In genomic region chr10:86703375-86703774, GRCm38 (mm10) we compare ENCODE assay signal across 8 mouse cellular contexts. TPM values are rescaled to one million over a fixed set of nuclear protein-coding genes. Genes with fewer than 3 reads are reported as not detected.
A peak's percentile ranks its signal among the peaks of the same experiment; 100 is the strongest.
DNase-seq lines count a peak whose midpoint lies in the region; ATAC-seq lines count a peak whose summit lies in the region.

No protein-coding gene starts in this region.

- WGBS in forebrain, embryonic 15.5 days, result 73% methylated on average over 4 of the region's 4 CpGs
- 54% methylated on average over 4 of the region's 4 CpGs for WGBS in liver, embryonic 11.5 days
- WGBS in stomach, embryonic 16.5 days, result 56% methylated on average over 4 of the region's 4 CpGs

- H3K4me3 ChIP-seq in megakaryocyte, embryonic 14.5 days (replicated peaks), result peak overlapping the region; percentile 99
- peak overlapping the region; percentile 72 for H3K4me3 ChIP-seq in forebrain, embryonic 15.5 days
- peak overlapping the region; percentile 94 for H3K4me3 ChIP-seq in liver, embryonic 11.5 days (ENCODE audit: low read depth, low read length)
- H3K4me3 ChIP-seq in stomach, embryonic 16.5 days (replicated peaks; ENCODE audit: low read length), result peak overlapping the region; percentile 84

- no peak overlapping the region for H3K9ac ChIP-seq in forebrain, embryonic 15.5 days (replicated peaks)
- peak overlapping the region; percentile 94 for H3K9ac ChIP-seq in liver, embryonic 11.5 days (ENCODE audit: low read depth, low read length)
- peak overlapping the region; percentile 92 for H3K9ac ChIP-seq in stomach, embryonic 16.5 days (ENCODE audit: low read length)

- no peak for DNase-seq in liver, embryonic 11.5 days (ENCODE audit: low spot score)
- no peak for DNase-seq in kidney, adult 18-20 months
- DNase-seq in right cerebral cortex, adult 18-20 months, result no peak

- no peak for ATAC-seq in megakaryocyte, adult 5-6 weeks (ENCODE audit: poor library complexity, severe bottlenecking)
- no peak for ATAC-seq in forebrain, embryonic 15.5 days (replicated peaks)
- no peak for ATAC-seq in liver, embryonic 11.5 days (replicated peaks; ENCODE audit: low FRiP score)
- ATAC-seq in stomach, embryonic 16.5 days (ENCODE audit: insufficient read depth, low FRiP score), result no peak
- no peak for ATAC-seq in cerebellum, adult (ENCODE audit: insufficient number of reproducible peaks, low FRiP score, low TSS enrichment)

- no peak overlapping the region for H3K27ac ChIP-seq in forebrain, embryonic 15.5 days (replicated peaks)
- no peak overlapping the region for H3K27ac ChIP-seq in liver, embryonic 11.5 days (ENCODE audit: low read depth, low read length)
- no peak overlapping the region for H3K27ac ChIP-seq in stomach, embryonic 16.5 days (ENCODE audit: low read length)

- peaks cover 77% of the 10 kb centered on the region for H3K4me1 ChIP-seq in megakaryocyte, embryonic 14.5 days
- H3K4me1 ChIP-seq in forebrain, embryonic 15.5 days, result peaks cover 61% of the 10 kb centered on the region
- peaks cover 32% of the 10 kb centered on the region for H3K4me1 ChIP-seq in liver, embryonic 11.5 days (replicated peaks; ENCODE audit: control insufficient read depth, insufficient read depth, low read length)
- H3K4me1 ChIP-seq in stomach, embryonic 16.5 days (ENCODE audit: control insufficient read depth, insufficient read depth, low read length), result peaks cover 41% of the 10 kb centered on the region

- no peaks in the 10 kb centered on the region for H3K27me3 ChIP-seq in megakaryocyte, embryonic 14.5 days (replicated peaks)
- H3K27me3 ChIP-seq in forebrain, embryonic 15.5 days, result no peaks in the 10 kb centered on the region
- no peaks in the 10 kb centered on the region for H3K27me3 ChIP-seq in liver, embryonic 11.5 days (replicated peaks; ENCODE audit: control insufficient read depth, insufficient read depth, low read length)
- no peaks in the 10 kb centered on the region for H3K27me3 ChIP-seq in stomach, embryonic 16.5 days (ENCODE audit: control insufficient read depth, insufficient read depth, low read length)

- H3K36me3 ChIP-seq in megakaryocyte, embryonic 14.5 days (replicated peaks; ENCODE audit: low read length), result peaks cover 61% of the 10 kb centered on the region
- H3K36me3 ChIP-seq in forebrain, embryonic 15.5 days, result peaks cover 41% of the 10 kb centered on the region
- H3K36me3 ChIP-seq in liver, embryonic 11.5 days (ENCODE audit: control insufficient read depth, insufficient read depth, low read length), result peaks cover 44% of the 10 kb centered on the region
- H3K36me3 ChIP-seq in stomach, embryonic 16.5 days (ENCODE audit: control insufficient read depth, insufficient read depth, low read length), result peaks cover 24% of the 10 kb centered on the region; the same call in 1 of the 2 replicates

- no peaks in the 10 kb centered on the region for H3K9me3 ChIP-seq in megakaryocyte, embryonic 14.5 days
- no peaks in the 10 kb centered on the region for H3K9me3 ChIP-seq in forebrain, embryonic 15.5 days
- no peaks in the 10 kb centered on the region for H3K9me3 ChIP-seq in liver, embryonic 11.5 days (ENCODE audit: control insufficient read depth, low read length)
- no peaks in the 10 kb centered on the region for H3K9me3 ChIP-seq in stomach, embryonic 16.5 days (replicated peaks; ENCODE audit: control insufficient read depth, low read length)

- H3K4me2 ChIP-seq in forebrain, embryonic 15.5 days (replicated peaks), result peak overlapping the region; percentile 75
- peak overlapping the region; percentile 95 for H3K4me2 ChIP-seq in liver, embryonic 11.5 days
- H3K4me2 ChIP-seq in stomach, embryonic 16.5 days (ENCODE audit: low read depth, low read length), result peak overlapping the region; percentile 86

RNA-seq across cellular contexts. Expression of gene Hsp90b1, which starts 1.9 kb away (rescaled TPM):
- polyA plus RNA-seq in megakaryocyte, embryonic 14.5 days (2012; ENCODE audit: insufficient read depth, low replicate concordance), result 6.4 and 61.7 TPM in 2 replicates
- total RNA-seq in megakaryocyte, adult 5-6 weeks (2015), result 448 and 496 TPM in 2 replicates
- total RNA-seq in megakaryocyte, adult 5-6 weeks (2017), result 724 and 818 TPM in 2 replicates
- polyA plus RNA-seq in forebrain, embryonic 15.5 days (2015; fragmentation: Nextera tagmentation; extraction: Ambion mirVana), result 276 and 292 TPM in 2 replicates
- 595 and 612 TPM in 2 replicates for polyA plus RNA-seq in liver, embryonic 11.5 days (2014; fragmentation: Nextera tagmentation; extraction: Ambion mirVana)
- polyA plus RNA-seq in stomach, embryonic 16.5 days (2015; fragmentation: Nextera tagmentation; extraction: Ambion mirVana), result 669 and 693 TPM in 2 replicates

RNA-seq across cellular contexts. Expression of gene Ttc41, which starts 2.2 kb away (rescaled TPM):
- not detected in 2 replicates for polyA plus RNA-seq in megakaryocyte, embryonic 14.5 days (2012; ENCODE audit: insufficient read depth, low replicate concordance)
- total RNA-seq in megakaryocyte, adult 5-6 weeks (2015), result 0.41 and 0.67 TPM in 2 replicates
- 0.44 TPM in 1 of 2 replicates, not detected in the other for total RNA-seq in megakaryocyte, adult 5-6 weeks (2017)
- 1.3 and 1.5 TPM in 2 replicates for polyA plus RNA-seq in forebrain, embryonic 15.5 days (2015; fragmentation: Nextera tagmentation; extraction: Ambion mirVana)
- polyA plus RNA-seq in liver, embryonic 11.5 days (2014; fragmentation: Nextera tagmentation; extraction: Ambion mirVana), result 1.2 and 2.0 TPM in 2 replicates
- polyA plus RNA-seq in stomach, embryonic 16.5 days (2015; fragmentation: Nextera tagmentation; extraction: Ambion mirVana), result 0.79 and 1.1 TPM in 2 replicates
